Mouse (Mus musculus) limb, embryonic 15.5 days (tissue): Measurements from ENCODE around the gene Gm27027. TPM values are rescaled to one million over a fixed set of nuclear protein-coding genes. Genes with fewer than 3 reads are reported as not detected.

Source experiments
- ATAC-seq: fragments of 200-750 bp; cut with Nextera tagmentation; 2 replicates; pipeline ENCODE4 v1.8.0; 2017; ENCODE audit warnings: low read depth, moderate TSS enrichment; ENCODE audit not compliant: insufficient number of reproducible peaks, low FRiP score, low TSS enrichment
- H3K27ac ChIP-seq: fragments of 300-500 bp; sonication (generic); 2 replicates; pipeline ENCODE4 v1.5.1; 2015; ENCODE audit warnings: moderate library complexity, mild to moderate bottlenecking, inconsistent platforms
- H3K27me3 ChIP-seq: fragments of 300-500 bp; sonication (generic); 2 replicates; pipeline ENCODE4 v1.6.1; 2015; ENCODE audit warnings: inconsistent platforms
- H3K36me3 ChIP-seq: fragments of 300-500 bp; sonication (generic); 2 replicates; pipeline ENCODE4 v1.6.1; 2015; ENCODE audit warnings: inconsistent platforms
- H3K4me1 ChIP-seq: fragments of 300-500 bp; sonication (generic); 2 replicates; pipeline ENCODE4 v1.6.1; 2015; ENCODE audit warnings: inconsistent platforms
- H3K4me2 ChIP-seq: fragments of 300-500 bp; sonication (generic); 2 replicates; pipeline ENCODE4 v1.6.1; 2015; ENCODE audit warnings: mild to moderate bottlenecking, inconsistent platforms
- H3K4me3 ChIP-seq: fragments of 300-500 bp; sonication (generic); 2 replicates; pipeline ENCODE4 v1.5.1; 2015; ENCODE audit warnings: mild to moderate bottlenecking, inconsistent platforms
- H3K9ac ChIP-seq: fragments of 300-500 bp; sonication (generic); 2 replicates; pipeline ENCODE4 v1.6.1; 2015; ENCODE audit warnings: inconsistent platforms
- H3K9me3 ChIP-seq: fragments of 300-500 bp; sonication (generic); 2 replicates; pipeline ENCODE4 v1.6.1; 2016; ENCODE audit warnings: inconsistent platforms
- WGBS: fragments of 180-500 bp; shearing (Covaris S2); methylation state at CpG from one replicate; pipeline ENCODE4 v1.1.7; 2015; 5-methylcytosine and 5-hydroxymethylcytosine counted together
- polyA plus RNA-seq: library from polyadenylated mRNA; unstranded; fragments of >200 nt; fragmentation: Nextera tagmentation; extraction: Ambion mirVana; gene quantifications from 2 replicates; pipeline ENCODE4 v1.2.1, GENCODE M21; 2015

The Gm27027 gene
- polyA plus RNA-seq, 1 experiment from 2014 or later = not detected

DNA sequence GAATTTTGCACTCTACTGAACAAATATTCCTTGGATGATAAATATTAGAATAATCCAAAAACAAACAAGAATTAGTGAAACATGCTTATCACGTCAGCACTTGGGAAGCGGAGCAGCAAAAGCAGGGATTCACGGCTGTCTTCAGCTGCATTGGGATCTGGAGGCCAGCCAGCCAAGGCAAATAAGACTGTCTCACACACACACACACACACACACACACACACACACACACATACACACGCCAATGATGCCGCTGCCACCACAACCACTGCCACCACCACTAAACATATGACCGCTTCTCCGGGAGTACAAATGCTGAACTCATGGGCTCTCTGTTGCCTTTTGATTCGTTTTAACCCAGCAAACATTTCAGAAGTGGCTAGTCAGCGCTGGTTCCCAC, 42.4 kb downstream of the Gm27027 start:
- H3K4me3 ChIP-seq = no peak overlapping the region
- peaks cover 75% of the 10 kb centered on the region for H3K27me3 ChIP-seq
- H3K4me1 ChIP-seq = peaks cover 26% of the 10 kb centered on the region
- H3K4me2 ChIP-seq = no peak overlapping the region
- H3K36me3 ChIP-seq = no peaks in the 10 kb centered on the region
- 82% methylated on average over 9 of the region's 9 CpGs for WGBS
- no peak overlapping the region for H3K9ac ChIP-seq
- H3K9me3 ChIP-seq = no peaks in the 10 kb centered on the region
- ATAC-seq = no peak
- no peak overlapping the region for H3K27ac ChIP-seq

- no peak overlapping the region for H3K9ac ChIP-seq
- WGBS = 62% methylated on average over 5 of the region's 5 CpGs
- no peaks in the 10 kb centered on the region for H3K36me3 ChIP-seq
- H3K4me1 ChIP-seq = no peaks in the 10 kb centered on the region
- H3K27me3 ChIP-seq = peaks cover 14% of the 10 kb centered on the region; the same call in 1 of the 2 replicates
- H3K27ac ChIP-seq = no peak overlapping the region
- H3K9me3 ChIP-seq = no peaks in the 10 kb centered on the region
- H3K4me3 ChIP-seq = no peak overlapping the region
- no peak for ATAC-seq
- no peak overlapping the region for H3K4me2 ChIP-seq
Observed at GRCm38 (mm10) chr2:93946976-93947375, 49.2 kb downstream of the Gm27027 start.

GRCm38 (mm10) chr2:93944855-93945254, 51.3 kb downstream of the Gm27027 start:
- Histone ChIP-seq H3K27me3 (peaks cover 6% of the 10 kb centered on the region; the same call in 1 of the 2 replicates), H3K4me3 (no peak overlapping the region), H3K36me3 (no peaks in the 10 kb centered on the region), H3K4me2 (no peak overlapping the region), H3K9ac (no peak overlapping the region), H3K4me1 (no peaks in the 10 kb centered on the region; the same call in 1 of the 2 replicates), H3K9me3 (no peaks in the 10 kb centered on the region), H3K27ac (no peak overlapping the region)
- WGBS = 74% methylated on average over 4 of the region's 4 CpGs
- no peak for ATAC-seq

- 89% methylated on average over 2 of the region's 2 CpGs for WGBS
- no peak overlapping the region for H3K27ac ChIP-seq
- ATAC-seq = no peak
Observed at GRCm38 (mm10) chr2:93944099-93944498, 52.1 kb downstream of the Gm27027 start.

DNA sequence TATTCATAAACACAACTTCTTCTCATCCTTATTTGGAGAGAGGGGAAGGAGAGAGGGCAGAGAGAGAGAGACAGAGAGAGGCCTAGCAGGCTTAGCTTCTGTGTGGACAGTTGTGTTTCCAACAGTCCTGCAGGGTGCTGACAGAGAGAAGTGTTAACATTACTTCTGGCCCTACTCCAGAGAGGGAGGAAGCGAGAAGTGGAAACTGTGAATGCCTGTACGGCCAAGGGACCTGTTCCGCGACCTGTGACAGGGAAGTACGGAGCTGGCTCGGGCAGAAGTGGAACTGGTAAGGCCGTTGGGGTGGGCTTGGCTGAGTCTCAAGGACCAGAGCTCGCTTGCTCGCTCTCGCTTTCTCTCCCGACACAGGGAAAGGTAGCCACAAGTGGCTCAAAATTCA, 54.5 kb downstream of the Gm27027 start:
- Histone ChIP-seq H3K36me3 (no peaks in the 10 kb centered on the region), H3K27me3 (no peaks in the 10 kb centered on the region), H3K4me1 (no peaks in the 10 kb centered on the region; the same call in 1 of the 2 replicates), H3K9me3 (no peaks in the 10 kb centered on the region), H3K9ac (no peak overlapping the region), H3K4me3 (no peak overlapping the region), H3K27ac (no peak overlapping the region), H3K4me2 (no peak overlapping the region)
- 65% methylated on average over 11 of the region's 11 CpGs for WGBS
- ATAC-seq = no peak

More at GRCm38 (mm10) chr2:93944099-93944498, 52.1 kb downstream of the Gm27027 start:
- H3K4me1 ChIP-seq = no peaks in the 10 kb centered on the region; the same call in 1 of the 2 replicates
- H3K4me3 ChIP-seq = no peak overlapping the region
- no peaks in the 10 kb centered on the region for H3K9me3 ChIP-seq
- no peak overlapping the region for H3K4me2 ChIP-seq
- H3K27me3 ChIP-seq = peaks cover 4% of the 10 kb centered on the region; the same call in 1 of the 2 replicates
- no peak overlapping the region for H3K9ac ChIP-seq
- H3K36me3 ChIP-seq = no peaks in the 10 kb centered on the region

DNA sequence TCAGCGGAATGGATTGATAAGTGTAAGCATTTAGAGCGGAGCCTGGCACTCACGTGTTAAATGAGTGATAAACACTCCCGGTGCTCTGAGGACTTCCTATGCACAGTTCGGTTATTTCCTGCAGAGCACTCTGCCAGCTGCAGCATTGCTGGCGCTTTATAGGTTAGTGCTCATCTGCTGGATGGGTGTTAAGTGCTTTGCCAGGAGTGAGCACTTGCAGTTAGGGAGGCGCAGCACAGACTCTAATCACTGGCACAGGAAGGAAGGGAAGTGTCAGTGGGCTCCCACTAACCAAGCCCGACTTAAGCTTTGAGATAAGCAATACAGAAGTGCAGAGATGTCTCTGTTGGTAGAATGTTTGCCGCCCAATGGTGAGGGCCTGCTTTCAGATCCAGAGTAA, 57.6 kb downstream of the Gm27027 start:
- Histone ChIP-seq H3K27ac (no peak overlapping the region), H3K9ac (no peak overlapping the region), H3K36me3 (no peaks in the 10 kb centered on the region), H3K4me2 (no peak overlapping the region), H3K27me3 (no peaks in the 10 kb centered on the region), H3K4me1 (no peaks in the 10 kb centered on the region; the same call in 1 of the 2 replicates), H3K9me3 (no peaks in the 10 kb centered on the region), H3K4me3 (no peak overlapping the region)
- ATAC-seq = no peak
- 57% methylated on average over 9 of the region's 9 CpGs for WGBS

- Histone ChIP-seq H3K9ac (no peak overlapping the region), H3K4me1 (no peaks in the 10 kb centered on the region), H3K36me3 (no peaks in the 10 kb centered on the region), H3K4me3 (no peak overlapping the region), H3K27me3 (no peaks in the 10 kb centered on the region), H3K27ac (no peak overlapping the region), H3K9me3 (no peaks in the 10 kb centered on the region), H3K4me2 (no peak overlapping the region)
- WGBS = 83% methylated on average over 10 of the region's 10 CpGs
- no peak for ATAC-seq
Observed at GRCm38 (mm10) chr2:93928866-93929265, 67.3 kb downstream of the Gm27027 start.

- no peaks in the 10 kb centered on the region for H3K27me3 ChIP-seq
- WGBS = 77% methylated on average over 13 of the region's 13 CpGs
- no peaks in the 10 kb centered on the region for H3K9me3 ChIP-seq
- no peak overlapping the region for H3K4me2 ChIP-seq
- no peak overlapping the region for H3K27ac ChIP-seq
- no peak overlapping the region for H3K4me3 ChIP-seq
- ATAC-seq = no peak
- no peak overlapping the region for H3K9ac ChIP-seq
- no peaks in the 10 kb centered on the region for H3K36me3 ChIP-seq
- no peaks in the 10 kb centered on the region for H3K4me1 ChIP-seq
Observed at GRCm38 (mm10) chr2:93927701-93928437, 68.3 kb downstream of the Gm27027 start.

- no peak overlapping the region for H3K9ac ChIP-seq
- H3K4me1 ChIP-seq = no peaks in the 10 kb centered on the region
- H3K4me2 ChIP-seq = no peak overlapping the region
- H3K9me3 ChIP-seq = no peaks in the 10 kb centered on the region
- H3K36me3 ChIP-seq = no peaks in the 10 kb centered on the region
- H3K27me3 ChIP-seq = no peaks in the 10 kb centered on the region
- ATAC-seq = no peak
- H3K4me3 ChIP-seq = no peak overlapping the region
- no peak overlapping the region for H3K27ac ChIP-seq
- WGBS = 94% methylated on average over 8 of the region's 8 CpGs
Observed at GRCm38 (mm10) chr2:93926141-93926540, 70.0 kb downstream of the Gm27027 start.

DNA sequence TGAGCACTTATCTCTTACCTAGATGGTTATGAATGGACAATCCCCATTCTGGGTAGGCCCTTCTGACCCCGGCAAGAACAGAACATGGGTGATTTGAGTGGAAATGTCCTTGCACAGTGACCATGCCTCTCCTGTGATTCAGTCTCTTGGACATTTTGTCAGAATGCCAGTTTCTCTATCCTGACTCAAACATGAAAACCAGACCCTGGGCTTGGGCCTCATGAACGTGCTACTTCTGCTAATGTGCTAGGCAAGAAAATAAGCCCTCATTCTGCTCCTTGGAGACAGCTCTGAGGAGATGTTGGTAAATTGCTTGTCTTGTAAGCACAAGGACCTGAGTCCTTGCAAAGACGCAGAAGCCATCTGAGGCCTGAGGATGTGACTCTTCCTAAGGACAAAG, 77.1 kb downstream of the Gm27027 start:
- Histone ChIP-seq H3K9me3 (no peaks in the 10 kb centered on the region), H3K27ac (no peak overlapping the region), H3K4me1 (no peaks in the 10 kb centered on the region), H3K4me2 (no peak overlapping the region), H3K4me3 (no peak overlapping the region), H3K9ac (no peak overlapping the region), H3K27me3 (no peaks in the 10 kb centered on the region), H3K36me3 (no peaks in the 10 kb centered on the region)
- no peak for ATAC-seq
- WGBS = 77% methylated on average over 3 of the region's 3 CpGs

- H3K4me3 ChIP-seq = no peak overlapping the region
- 90% methylated on average over 2 of the region's 2 CpGs for WGBS
- no peak overlapping the region for H3K9ac ChIP-seq
- H3K4me1 ChIP-seq = no peaks in the 10 kb centered on the region
- H3K27me3 ChIP-seq = no peaks in the 10 kb centered on the region; the same call in 1 of the 2 replicates
- H3K27ac ChIP-seq = no peak overlapping the region
- H3K36me3 ChIP-seq = no peaks in the 10 kb centered on the region
- H3K4me2 ChIP-seq = no peak overlapping the region
- no peak for ATAC-seq
- no peaks in the 10 kb centered on the region for H3K9me3 ChIP-seq
Observed at GRCm38 (mm10) chr2:93913552-93913951, 82.6 kb downstream of the Gm27027 start.

DNA sequence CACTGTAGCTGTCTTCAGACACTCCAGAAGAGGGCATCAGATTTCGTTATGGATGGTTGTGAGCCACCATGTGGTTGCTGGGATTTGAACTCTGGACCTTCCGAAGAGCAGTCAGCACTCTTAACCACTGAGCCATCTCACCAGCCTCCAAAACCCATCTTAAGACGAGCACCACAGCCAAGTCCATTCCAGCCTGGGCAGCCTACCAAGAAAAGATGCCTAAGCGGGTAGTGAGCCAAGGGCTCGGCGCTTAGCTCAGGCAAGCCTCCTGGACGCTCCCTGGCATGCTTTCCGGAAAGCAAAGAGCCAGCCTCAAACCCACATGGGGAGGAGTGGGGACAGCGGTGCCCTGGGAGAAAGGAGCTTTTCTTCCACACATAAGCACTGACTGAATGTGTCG, 84.2 kb downstream of the Gm27027 start:
- no peaks in the 10 kb centered on the region for H3K9me3 ChIP-seq
- H3K4me2 ChIP-seq = no peak overlapping the region
- no peak overlapping the region for H3K27ac ChIP-seq
- H3K9ac ChIP-seq = no peak overlapping the region
- ATAC-seq = no peak
- H3K4me3 ChIP-seq = no peak overlapping the region
- WGBS = 81% methylated on average over 10 of the region's 10 CpGs
- H3K4me1 ChIP-seq = no peaks in the 10 kb centered on the region
- no peaks in the 10 kb centered on the region; the same call in 1 of the 2 replicates for H3K27me3 ChIP-seq
- no peaks in the 10 kb centered on the region for H3K36me3 ChIP-seq
